Mouse (Mus musculus) small intestine, adult 2 months (tissue): Measurements from ENCODE around the gene Adam19.

Source experiments
- CTCF ChIP-seq: fragments of 200-500 bp; IDR thresholded peaks from 2 replicates; pipeline ENCODE4 v1.5.1; 2012; ENCODE audit warnings: low read depth, mild to moderate bottlenecking, control low read depth, inconsistent platforms, low read length, moderate library complexity, mixed read lengths; ENCODE audit not compliant: insufficient replicate concordance, insufficient read length; ENCODE audit errors: extremely low read depth
- POLR2A ChIP-seq: fragments of 200-500 bp; IDR thresholded peaks from 2 replicates; pipeline ENCODE4 v1.6.1; 2012; ENCODE audit warnings: low read depth, mild to moderate bottlenecking, control low read depth, inconsistent platforms, low read length, moderate library complexity

DNA sequence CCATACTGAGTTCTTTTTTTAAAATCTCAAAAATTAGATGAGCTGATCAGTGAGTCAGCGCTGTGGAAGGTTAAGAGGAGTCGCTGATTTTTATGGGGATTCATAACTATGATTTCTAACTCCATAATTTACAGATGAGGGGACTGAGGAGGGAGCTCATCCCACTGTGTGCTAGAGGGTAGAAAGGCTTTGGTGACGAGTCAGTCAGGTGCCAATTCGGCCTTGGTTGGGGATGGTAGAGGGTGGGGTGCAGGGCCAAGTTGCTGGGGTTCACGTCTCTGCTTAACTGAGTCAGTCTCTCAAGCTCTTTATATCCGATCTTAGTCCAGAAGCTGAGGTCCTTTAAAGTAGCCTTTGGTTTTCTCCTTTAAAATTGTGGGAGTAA is 40.5 kb downstream of the Adam19 start:
- TF ChIP-seq POLR2A, result no peak
- no peak for TF ChIP-seq CTCF
